Mouse (Mus musculus): ENCODE results near the gene Ddb2. TPM values are rescaled to one million over a fixed set of nuclear protein-coding genes. Genes with fewer than 3 reads are reported as not detected.
A peak's percentile ranks its signal among the peaks of the same experiment; 100 is the strongest.

The Ddb2 gene
- polyA plus RNA-seq, 1 experiment, result 5.7 TPM

DNA sequence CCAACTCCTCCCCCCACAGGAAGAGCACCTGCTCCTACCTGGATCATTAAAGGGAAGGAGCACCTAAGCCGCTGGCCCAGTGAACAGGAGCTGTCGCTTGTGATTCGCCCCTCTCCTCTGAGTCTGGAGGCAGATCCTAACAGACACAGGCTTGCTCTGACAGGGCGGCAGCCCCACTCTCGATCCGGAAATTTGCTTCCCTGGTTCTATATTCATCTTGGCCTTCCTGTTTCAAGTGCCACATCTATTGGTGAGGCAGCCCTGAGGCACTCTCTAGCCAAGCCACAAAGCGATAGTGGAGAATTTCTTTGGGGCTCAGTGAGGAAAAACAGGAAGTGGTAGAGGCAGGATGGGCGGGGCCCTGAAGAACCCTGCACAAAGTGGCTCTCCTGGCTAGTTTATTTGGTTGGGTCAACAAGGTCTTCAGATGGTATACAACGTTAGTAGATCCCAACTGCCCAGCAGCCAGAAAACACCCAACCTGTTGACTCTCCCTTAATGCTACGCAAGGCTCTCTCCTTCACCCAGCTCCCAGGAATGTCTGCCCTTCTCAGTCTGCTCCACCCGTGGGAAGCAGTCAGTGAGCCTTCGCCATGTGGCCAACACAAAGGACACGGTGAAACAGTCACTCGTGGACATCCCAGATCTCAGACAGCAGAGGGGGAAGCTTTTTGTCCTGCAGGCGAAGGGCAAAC is 52.9 kb downstream of the Ddb2 start, which contains the start of gene Madd:
Gene Madd (minus strand): TSS at position 127 of the 695 bp plus-strand sequence.
- Histone ChIP-seq H3K27ac (replicated peaks; ENCODE audit: low read depth, low read length) (peak within 1 kb of the TSS; percentile 83), H3K4me3 (ENCODE audit: insufficient read depth, low read depth, low read length) (peak within 1 kb of the TSS; percentile 74), H3K4me1 (ENCODE audit: control insufficient read depth, insufficient read depth, insufficient read length, low read length) (peaks cover 10% of the 10 kb centered on the region)

DNA sequence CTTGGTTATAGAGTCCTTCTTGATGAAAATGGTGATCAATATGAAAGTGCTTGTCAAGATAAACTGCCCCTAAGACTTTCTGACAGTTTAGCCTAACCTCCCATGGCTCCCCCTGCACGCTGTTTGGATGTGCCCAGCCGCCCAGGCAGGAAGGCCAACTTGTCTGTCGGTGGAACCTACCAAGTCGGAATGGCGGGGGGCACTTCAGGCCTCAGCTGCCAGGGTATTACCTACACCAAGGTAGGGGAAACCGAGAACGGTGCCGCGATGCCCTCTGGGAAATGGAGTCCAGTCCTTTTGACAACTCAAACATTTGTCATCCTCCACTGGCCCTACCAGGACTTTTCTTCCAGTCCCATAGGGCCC is 53.7 kb downstream of the Ddb2 start:
- Histone ChIP-seq H3K4me1 (ENCODE audit: control insufficient read depth, insufficient read depth, insufficient read length, low read length) (peaks cover 10% of the 10 kb centered on the region), H3K4me3 (ENCODE audit: insufficient read depth, low read depth, low read length) (peak overlapping the region; percentile 74), H3K27ac (replicated peaks; ENCODE audit: low read depth, low read length) (peak overlapping the region; percentile 83)

GRCm38 (mm10) chr2:91182405-91183147 is 54.2 kb downstream of the Ddb2 start:
- Histone ChIP-seq H3K4me1 (ENCODE audit: control insufficient read depth, insufficient read depth, insufficient read length, low read length) (peaks cover 10% of the 10 kb centered on the region), H3K27ac (replicated peaks; ENCODE audit: low read depth, low read length) (peak overlapping the region; percentile 56), H3K4me3 (ENCODE audit: insufficient read depth, low read depth, low read length) (peak overlapping the region; percentile 74)

GRCm38 (mm10) chr2:91182016-91182404 is 54.8 kb downstream of the Ddb2 start:
- Histone ChIP-seq H3K4me1 (ENCODE audit: control insufficient read depth, insufficient read depth, insufficient read length, low read length) (peaks cover 10% of the 10 kb centered on the region), H3K27ac (replicated peaks; ENCODE audit: low read depth, low read length) (no peak overlapping the region), H3K4me3 (ENCODE audit: insufficient read depth, low read depth, low read length) (peak overlapping the region; percentile 74)

GRCm38 (mm10) chr2:91180706-91181105 is 56.1 kb downstream of the Ddb2 start:
- Histone ChIP-seq H3K4me1 (ENCODE audit: control insufficient read depth, insufficient read depth, insufficient read length, low read length) (peaks cover 10% of the 10 kb centered on the region), H3K4me3 (ENCODE audit: insufficient read depth, low read depth, low read length) (no peak overlapping the region), H3K27ac (replicated peaks; ENCODE audit: low read depth, low read length) (no peak overlapping the region)

GRCm38 (mm10) chr2:91179825-91180224 is 57.0 kb downstream of the Ddb2 start:
- Histone ChIP-seq H3K27ac (replicated peaks; ENCODE audit: low read depth, low read length) (no peak overlapping the region), H3K4me1 (ENCODE audit: control insufficient read depth, insufficient read depth, insufficient read length, low read length) (peaks cover 10% of the 10 kb centered on the region), H3K4me3 (ENCODE audit: insufficient read depth, low read depth, low read length) (no peak overlapping the region)

GRCm38 (mm10) chr2:91176234-91176633 is 60.5 kb downstream of the Ddb2 start:
- Histone ChIP-seq H3K4me1 (ENCODE audit: control insufficient read depth, insufficient read depth, insufficient read length, low read length) (no peaks in the 10 kb centered on the region), H3K27ac (replicated peaks; ENCODE audit: low read depth, low read length) (no peak overlapping the region), H3K4me3 (ENCODE audit: insufficient read depth, low read depth, low read length) (no peak overlapping the region)

GRCm38 (mm10) chr2:91175490-91175889 is 61.3 kb downstream of the Ddb2 start:
- Histone ChIP-seq H3K27ac (replicated peaks; ENCODE audit: low read depth, low read length) (no peak overlapping the region), H3K4me1 (ENCODE audit: control insufficient read depth, insufficient read depth, insufficient read length, low read length) (no peaks in the 10 kb centered on the region), H3K4me3 (ENCODE audit: insufficient read depth, low read depth, low read length) (no peak overlapping the region)

DNA sequence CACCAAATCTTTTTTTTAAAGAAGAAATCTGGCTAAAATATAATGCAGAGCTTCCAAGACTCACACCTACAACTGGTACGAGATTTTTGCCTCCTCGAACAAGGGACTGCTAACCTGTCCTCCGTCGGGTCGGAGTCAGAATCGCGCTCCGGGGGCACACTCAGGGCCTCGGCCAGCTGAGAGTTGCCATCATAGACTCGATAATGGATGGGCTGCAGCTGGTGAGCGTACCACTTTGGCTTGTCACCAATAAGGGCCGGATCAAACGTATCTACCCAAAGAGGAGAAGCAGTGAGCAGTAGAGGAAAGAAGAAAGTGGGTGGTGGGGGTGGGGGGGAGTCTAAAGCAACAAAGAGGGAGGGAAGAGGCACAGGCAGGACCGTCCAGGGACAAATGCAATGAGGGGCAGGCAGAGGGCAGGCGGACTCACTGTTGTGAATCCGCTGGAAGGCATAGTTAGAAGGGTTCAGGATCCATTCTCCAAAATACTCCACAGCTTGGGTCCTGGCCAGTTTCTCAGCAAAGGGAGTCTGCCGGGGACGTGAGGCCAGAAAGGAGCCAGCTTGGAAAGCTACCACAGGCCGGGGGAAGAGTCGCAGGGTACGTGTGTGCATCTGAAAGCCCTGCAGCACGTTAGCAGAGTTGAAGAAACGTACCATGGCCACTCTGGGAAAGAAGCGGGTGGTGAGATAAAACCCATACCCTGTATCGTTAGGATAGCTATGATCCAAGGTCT is 67.0 kb downstream of the Ddb2 start:
- no peak overlapping the region for H3K4me3 ChIP-seq (ENCODE audit: insufficient read depth, low read depth, low read length)
- no peak overlapping the region for H3K27ac ChIP-seq (replicated peaks; ENCODE audit: low read depth, low read length)
- H3K4me1 ChIP-seq (ENCODE audit: control insufficient read depth, insufficient read depth, insufficient read length, low read length), result no peaks in the 10 kb centered on the region

DNA sequence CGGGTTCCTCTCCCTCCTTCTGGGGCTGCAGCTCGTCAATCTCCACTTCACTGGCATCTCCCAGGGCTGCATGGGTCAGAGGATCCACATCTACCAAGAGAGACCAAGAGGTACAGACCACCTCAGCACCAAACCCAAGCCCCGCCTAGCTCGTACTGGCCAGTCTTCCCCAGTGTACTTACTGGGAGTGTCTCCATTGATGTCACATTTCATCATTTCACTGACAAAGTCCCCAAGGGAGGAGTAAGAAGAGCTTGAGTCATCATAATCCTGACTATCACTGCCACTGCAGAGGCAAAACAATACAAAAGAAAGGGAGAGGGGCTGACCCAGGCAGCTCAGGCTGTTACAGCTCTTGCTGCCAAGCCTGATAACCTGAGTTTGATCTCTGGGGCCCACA is 69.2 kb downstream of the Ddb2 start:
- H3K4me1 ChIP-seq (ENCODE audit: control insufficient read depth, insufficient read depth, insufficient read length, low read length), result no peaks in the 10 kb centered on the region
- no peak overlapping the region for H3K27ac ChIP-seq (replicated peaks; ENCODE audit: low read depth, low read length)
- no peak overlapping the region for H3K4me3 ChIP-seq (ENCODE audit: insufficient read depth, low read depth, low read length)

DNA sequence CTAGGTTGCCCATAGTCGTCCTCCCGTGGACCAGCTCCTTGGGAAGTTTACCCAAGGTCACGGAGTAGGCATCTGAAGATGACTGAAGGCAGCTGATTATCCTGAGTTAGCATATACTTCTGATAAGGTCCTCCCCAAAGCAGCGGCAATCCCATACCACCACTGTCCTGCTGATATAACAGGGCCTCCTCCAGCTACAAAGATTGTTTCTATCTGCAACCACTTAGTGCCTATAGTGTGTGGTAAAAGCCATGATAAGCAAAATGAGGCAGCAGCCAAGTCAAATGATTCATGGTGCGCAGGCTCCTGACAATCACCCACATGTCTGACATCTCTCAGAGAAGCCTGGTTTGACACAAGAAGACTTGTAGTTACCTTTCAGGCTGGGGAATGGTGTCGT is 71.8 kb downstream of the Ddb2 start:
- Histone ChIP-seq H3K27ac (replicated peaks; ENCODE audit: low read depth, low read length) (no peak overlapping the region), H3K4me1 (ENCODE audit: control insufficient read depth, insufficient read depth, insufficient read length, low read length) (no peaks in the 10 kb centered on the region), H3K4me3 (ENCODE audit: insufficient read depth, low read depth, low read length) (no peak overlapping the region)

GRCm38 (mm10) chr2:91163532-91163931 is 73.2 kb downstream of the Ddb2 start:
- Histone ChIP-seq H3K27ac (replicated peaks; ENCODE audit: low read depth, low read length) (no peak overlapping the region), H3K4me1 (ENCODE audit: control insufficient read depth, insufficient read depth, insufficient read length, low read length) (no peaks in the 10 kb centered on the region), H3K4me3 (ENCODE audit: insufficient read depth, low read depth, low read length) (no peak overlapping the region)

GRCm38 (mm10) chr2:91162952-91163351 is 73.8 kb downstream of the Ddb2 start:
- Histone ChIP-seq H3K4me3 (ENCODE audit: insufficient read depth, low read depth, low read length) (no peak overlapping the region), H3K4me1 (ENCODE audit: control insufficient read depth, insufficient read depth, insufficient read length, low read length) (no peaks in the 10 kb centered on the region), H3K27ac (replicated peaks; ENCODE audit: low read depth, low read length) (no peak overlapping the region)
